Mouse (Mus musculus) heart, postnatal 25 days (tissue): ENCODE measurements around the gene Ifit1. TPM values are rescaled to one million over a fixed set of nuclear protein-coding genes. Genes with fewer than 3 reads are reported as not detected.
"Not testable (repeated sequence)": the region's sequence is repeated elsewhere in the genome, so short reads cannot be mapped to it uniquely, and the experiment has no call there.

Source experiments
- DNase-seq: peaks from one replicate; pipeline ENCODE4 v3.0.0; 2022; ENCODE audit warnings: low spot score
- intact Hi-C: fragments of 180-260 bp; cut with DNase I; formaldehyde crosslinking; loops from one replicate; pipeline ENCODE4 v1.15.1; 2025
- total RNA-seq, 2 experiments: library from RNA; stranded (reverse); gene quantifications; 2 replicates each; pipeline ENCODE4 v1.2.3; 2021

Gene Ifit1
- total RNA-seq: 1 to 10 TPM; 1.4 TPM

GRCm38 (mm10) chr19:34640623-34641022 is at the start of gene Ifit1, which contains the start of gene Ifit1bl2:
TSS of gene Ifit1 (plus strand) at chr19:34640871.
TSS of gene Ifit1bl2 (minus strand) at chr19:34640743.
- intact Hi-C loops: no loop called here
- no peak for DNase-seq

DNA sequence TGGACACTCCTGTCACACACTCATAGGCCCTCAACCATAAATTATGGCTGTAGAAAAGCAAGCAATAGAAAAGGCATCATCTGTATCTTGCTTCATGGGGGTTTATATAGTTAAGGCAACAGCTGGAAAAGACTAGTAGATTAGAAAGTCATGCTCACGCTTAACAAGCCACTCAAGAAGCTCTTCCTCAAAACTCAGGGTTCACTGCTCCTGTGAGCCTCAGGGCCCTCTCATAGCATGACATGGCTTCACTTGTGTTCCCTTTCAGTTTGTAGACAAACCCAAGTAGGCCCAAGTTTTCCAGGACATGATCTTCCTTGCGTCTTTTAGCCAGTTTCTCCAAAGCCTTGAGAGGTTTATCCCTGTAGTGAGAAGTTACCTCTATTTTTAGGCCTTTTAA is 47.2 kb upstream of the Ifit1 start:
- DNase-seq: no peak
- intact Hi-C loops: no loop called here

- intact Hi-C loops, DNase-seq: not testable (repeated sequence)
These were observed 46.1 kb upstream of the Ifit1 start for GRCm38 (mm10) chr19:34594523-34594922.

DNA sequence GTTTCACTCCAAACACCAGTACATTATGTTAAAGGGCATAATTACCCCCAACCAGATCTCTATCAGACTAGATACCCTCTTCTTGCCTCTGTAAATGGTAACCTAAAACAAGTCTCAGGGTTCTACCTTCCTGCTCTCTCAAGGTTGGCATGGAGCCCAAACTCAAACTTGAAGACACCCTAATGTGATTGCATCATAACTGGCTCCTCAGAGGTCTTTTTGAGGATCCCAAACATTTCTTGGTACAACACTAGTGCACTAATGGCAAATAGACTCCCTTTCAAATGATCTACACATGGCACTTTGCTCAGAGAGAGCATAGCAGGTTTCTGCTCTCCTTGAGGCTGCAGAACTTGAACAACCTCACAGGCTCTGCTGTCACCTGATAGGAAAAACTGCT is 43.9 kb upstream of the Ifit1 start:
- intact Hi-C loops: no loop called here
- DNase-seq: no peak

DNA sequence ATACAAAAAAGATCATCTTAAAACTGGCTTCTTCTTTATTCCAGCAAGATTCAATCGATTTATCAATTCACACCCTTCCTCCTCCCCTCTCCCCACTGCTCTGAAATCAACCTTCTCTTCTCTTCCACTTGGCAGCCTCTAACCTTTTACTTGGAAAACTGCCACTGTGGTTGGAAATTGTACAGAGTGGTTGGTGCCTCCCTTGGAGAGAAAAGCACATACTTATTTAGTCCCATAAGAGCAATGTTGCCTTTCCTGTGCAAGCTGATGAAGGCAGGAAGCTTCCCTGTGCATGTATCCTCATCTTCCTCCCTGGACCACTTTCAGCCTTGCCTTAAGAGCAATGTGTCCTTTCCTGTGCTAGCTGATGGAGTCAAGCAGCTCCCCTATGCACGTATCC is 42.3 kb upstream of the Ifit1 start:
- DNase-seq: no peak
- intact Hi-C loops: no loop called here

- intact Hi-C loops, DNase-seq: not testable (repeated sequence)
These were observed 41.4 kb upstream of the Ifit1 start for GRCm38 (mm10) chr19:34599250-34599649.

DNA sequence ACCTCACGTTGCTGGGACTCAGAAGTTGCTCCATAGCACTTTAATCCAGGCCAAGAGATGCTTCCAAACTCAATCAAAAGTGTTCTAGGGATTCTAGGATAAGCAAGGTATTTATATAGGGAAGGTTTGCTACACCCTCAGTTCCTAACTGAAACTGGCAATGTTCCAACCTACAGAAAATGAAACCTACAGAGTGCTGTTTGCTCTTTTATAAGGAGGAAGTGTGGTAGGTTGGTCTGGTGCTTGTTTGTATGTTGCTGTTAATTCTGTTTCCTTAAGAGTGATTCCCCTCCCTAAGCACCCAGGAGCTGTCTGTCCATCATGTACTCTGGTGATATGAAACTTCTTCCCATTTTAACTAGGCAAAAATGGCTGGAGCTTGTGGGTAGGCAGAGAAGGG is 38.8 kb upstream of the Ifit1 start, which contains the start of gene Ifit1bl1:
Gene Ifit1bl1 (minus strand): TSS at position 69 of the 400 bp plus-strand sequence.
- intact Hi-C loops, DNase-seq: not testable (repeated sequence)

- no peak for DNase-seq
- intact Hi-C loops: loop anchor here (2.0 kb wide), 1 partner anchor 17 kb away; no protein-coding TSS in a partner anchor
These were observed 35.2 kb upstream of the Ifit1 start for GRCm38 (mm10) chr19:34605472-34605871.

GRCm38 (mm10) chr19:34607237-34608051 is 33.2 kb upstream of the Ifit1 start, which contains the start of gene Ifit3b:
TSS of gene Ifit3b (plus strand) at chr19:34607970.
- intact Hi-C loops: not testable (repeated sequence)
- peak; percentile 44 for DNase-seq

- intact Hi-C loops, DNase-seq: not testable (repeated sequence)
These were observed 30.6 kb upstream of the Ifit1 start for GRCm38 (mm10) chr19:34610118-34610517.

- DNase-seq, intact Hi-C loops: not testable (repeated sequence)
These were observed 28.2 kb upstream of the Ifit1 start for GRCm38 (mm10) chr19:34612243-34613001.

GRCm38 (mm10) chr19:34620871-34621270 is 19.8 kb upstream of the Ifit1 start:
- no peak for DNase-seq
- intact Hi-C loops: no loop called here

DNA sequence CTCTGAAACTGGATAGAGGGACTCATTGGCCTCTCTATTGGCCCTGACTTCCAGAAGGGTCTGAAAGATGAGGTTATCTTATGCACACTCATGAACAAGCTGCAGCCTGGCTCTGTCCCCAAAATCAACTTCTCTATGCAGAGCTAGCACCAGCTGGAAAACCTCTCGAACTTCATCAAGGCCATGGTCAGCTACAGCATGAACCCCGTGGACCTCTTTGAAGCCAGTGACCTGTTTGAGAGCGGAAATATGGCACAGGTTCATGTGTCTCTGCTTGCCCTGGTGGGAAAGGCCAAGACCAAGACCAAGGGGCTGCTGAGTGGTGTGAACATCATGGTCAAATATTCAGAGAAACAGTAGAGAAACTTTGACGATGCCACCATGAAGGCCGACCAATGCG is 16.9 kb upstream of the Ifit1 start:
- intact Hi-C loops: no loop called here
- no peak for DNase-seq

GRCm38 (mm10) chr19:34624663-34625062 is 16.0 kb upstream of the Ifit1 start:
- intact Hi-C loops: no loop called here
- DNase-seq: no peak

GRCm38 (mm10) chr19:34627496-34627895 is 13.2 kb upstream of the Ifit1 start:
- intact Hi-C loops: no loop called here
- DNase-seq: no peak

- intact Hi-C loops: no loop called here
- DNase-seq: no peak
These were observed 9.2 kb upstream of the Ifit1 start for GRCm38 (mm10) chr19:34631487-34631886.

DNA sequence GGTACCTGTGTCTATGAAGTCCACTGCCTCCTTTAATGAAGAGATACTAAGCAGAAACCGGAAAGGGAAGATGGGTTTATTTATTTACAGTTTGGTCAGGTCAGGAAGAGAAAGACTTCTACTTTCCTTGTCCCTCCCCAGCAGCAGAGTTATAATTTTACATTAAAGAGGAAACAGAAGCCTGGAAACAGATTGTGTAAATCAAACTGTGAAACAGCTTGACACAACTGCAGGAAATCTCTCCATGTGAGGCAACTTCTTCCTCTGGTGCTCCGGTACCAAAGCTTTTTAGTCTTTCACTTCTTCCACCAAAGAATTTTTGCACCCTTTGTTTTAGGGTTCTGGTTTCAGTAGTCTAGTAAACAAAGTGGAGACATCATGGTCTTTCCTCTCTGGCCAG is 7.2 kb upstream of the Ifit1 start:
- intact Hi-C loops: no loop called here
- no peak for DNase-seq

GRCm38 (mm10) chr19:34636933-34637557 is 3.6 kb upstream of the Ifit1 start:
- DNase-seq: peak; percentile 12
- intact Hi-C loops: loop anchor here (1.0 to 5.0 kb wide), 4 partner anchors 89 to 393 kb away; no protein-coding TSS in a partner anchor

- intact Hi-C loops: no loop called here
- DNase-seq: no peak
These were observed 1.9 kb downstream of the Ifit1 start for GRCm38 (mm10) chr19:34642616-34643015.

- intact Hi-C loops: not testable (repeated sequence)
These were observed 7.0 kb downstream of the Ifit1 start for GRCm38 (mm10) chr19:34647630-34648029.

More at GRCm38 (mm10) chr19:34647630-34648029, 7.0 kb downstream of the Ifit1 start:
- DNase-seq: not testable (repeated sequence)
